Mouse (Mus musculus) myocyte (in vitro differentiated cells): ENCODE measurements around the gene Sirpa.

Experiments
- CEBPB ChIP-seq: IDR thresholded peaks from 2 replicates; pipeline ENCODE4 v1.6.1; 2011; ENCODE audit warnings: mild to moderate bottlenecking, moderate library complexity; ENCODE audit not compliant: poor library complexity, insufficient read depth, severe bottlenecking
- MYOD1 ChIP-seq, 3 experiments: IDR thresholded peaks; one replicate each; pipeline ENCODE4 v1.6.1; 2011; ENCODE audit warnings: control low read depth in 2 of 3, low read depth in 2 of 3, mild to moderate bottlenecking in 2 of 3, moderate library complexity in 1 of 3; ENCODE audit not compliant: insufficient read length in 2 of 3, control insufficient read depth in 1 of 3
- MYOG ChIP-seq, 3 experiments: IDR thresholded peaks; one replicate each; pipeline ENCODE4 v1.6.1; 2011; ENCODE audit warnings: control low read depth in 2 of 3, low read depth in 2 of 3, mild to moderate bottlenecking in 2 of 3; ENCODE audit not compliant: insufficient read length in 2 of 3, control insufficient read depth in 1 of 3, insufficient read depth in 1 of 3
- POLR2A ChIP-seq: IDR thresholded peaks from one replicate; pipeline ENCODE4 v1.6.1; 2011; ENCODE audit warnings: low read depth, mild to moderate bottlenecking, control low read depth, moderate library complexity; ENCODE audit not compliant: insufficient read length
- POLR2AphosphoS2 ChIP-seq: IDR thresholded peaks from one replicate; pipeline ENCODE4 v1.6.1; 2011; ENCODE audit warnings: low read depth, control low read depth; ENCODE audit not compliant: insufficient read length

GRCm38 (mm10) chr2:129633077-129633732 lies 40.6 kb downstream of the Sirpa start:
- no peak for TF ChIP-seq MYOD1 (IDR thresholded peaks at IDR 0.05; ENCODE audit: control insufficient read depth in 1 of 3, insufficient read length in 2 of 3, low read depth in 2 of 3)
- no peak for TF ChIP-seq MYOG (IDR thresholded peaks at IDR 0.05; ENCODE audit: control insufficient read depth in 1 of 3, insufficient read depth in 1 of 3, insufficient read length in 2 of 3, low read depth in 2 of 3)
- no peak for TF ChIP-seq CEBPB
- peak; percentile 23 for TF ChIP-seq POLR2A
- TF ChIP-seq POLR2AphosphoS2, result no peak
